Mouse (Mus musculus) embryonic facial prominence, embryonic 10.5 days (tissue): Measurements from ENCODE around the gene Serpinb6d. TPM values are rescaled to one million over a fixed set of nuclear protein-coding genes. Genes with fewer than 3 reads are reported as not detected.

Experiments used
- DNase-seq: peaks from one replicate; pipeline ENCODE4 v3.0.0-alpha.2; 2017; ENCODE audit warnings: low spot score
- H3K27ac ChIP-seq: fragments of 300-500 bp; sonication (generic); replicated peaks from 2 replicates; pipeline ENCODE4 v1.5.1; 2016; ENCODE audit warnings: mild to moderate bottlenecking
- H3K27me3 ChIP-seq: fragments of 300-500 bp; sonication (generic); replicated peaks from 2 replicates; pipeline ENCODE4 v1.6.1; 2016; ENCODE audit warnings: low read depth, mild to moderate bottlenecking; ENCODE audit not compliant: poor library complexity, severe bottlenecking
- H3K36me3 ChIP-seq: fragments of 300-500 bp; sonication (generic); replicated peaks from 2 replicates; pipeline ENCODE4 v1.6.1; 2016; ENCODE audit warnings: mild to moderate bottlenecking, moderate library complexity
- H3K4me1 ChIP-seq: fragments of 300-500 bp; sonication (generic); 2 replicates; pipeline ENCODE4 v1.6.1; 2016
- H3K4me3 ChIP-seq: fragments of 300-500 bp; sonication (generic); 2 replicates; pipeline ENCODE4 v1.5.1; 2016; ENCODE audit warnings: mild to moderate bottlenecking, moderate library complexity
- H3K9me3 ChIP-seq: fragments of 300-500 bp; sonication (generic); 2 replicates; pipeline ENCODE4 v1.6.1; 2016; ENCODE audit warnings: mild to moderate bottlenecking
- WGBS: fragments of 180-500 bp; shearing (Covaris S2); methylation state at CpG from one replicate; pipeline ENCODE4 v1.1.7; 2016; 5-methylcytosine and 5-hydroxymethylcytosine counted together
- polyA plus RNA-seq: library from polyadenylated mRNA; unstranded; fragments of >200 nt; fragmentation: Nextera tagmentation; extraction: Ambion mirVana; gene quantifications from 2 replicates; pipeline ENCODE4 v1.2.1, GENCODE M21; 2016

Gene Serpinb6d
- polyA plus RNA-seq: not detected in 2 replicates

- Histone ChIP-seq H3K4me3 (no peak within 1 kb of the TSS), H3K36me3 (no peaks in the 10 kb centered on the region), H3K4me1 (no peaks in the 10 kb centered on the region), H3K27me3 (no peaks in the 10 kb centered on the region), H3K27ac (no peak within 1 kb of the TSS), H3K9me3 (peaks cover 46% of the 10 kb centered on the region)
- 62% methylated on average over 1 of the region's 1 CpGs for WGBS
- DNase-seq: no peak
These were observed at the start of gene Serpinb6d for GRCm38 (mm10) chr13:33661105-33661504. TSS of gene Serpinb6d (plus strand) at chr13:33661405.

GRCm38 (mm10) chr13:33622921-33623320 is 38.3 kb upstream of the Serpinb6d start:
- DNase-seq: no peak
- H3K27me3 ChIP-seq: no peaks in the 10 kb centered on the region
- no peaks in the 10 kb centered on the region for H3K36me3 ChIP-seq
- H3K4me1 ChIP-seq: no peaks in the 10 kb centered on the region
- no peak overlapping the region for H3K27ac ChIP-seq
- H3K4me3 ChIP-seq: no peak overlapping the region
- H3K9me3 ChIP-seq: peaks cover 49% of the 10 kb centered on the region
- 94% methylated on average over 2 of the region's 2 CpGs for WGBS

- 75% methylated on average over 2 of the region's 2 CpGs for WGBS
- no peaks in the 10 kb centered on the region for H3K27me3 ChIP-seq
- DNase-seq: no peak
- no peaks in the 10 kb centered on the region for H3K4me1 ChIP-seq
- no peak overlapping the region for H3K27ac ChIP-seq
- no peak overlapping the region for H3K4me3 ChIP-seq
- peaks cover 28% of the 10 kb centered on the region; the same call in 1 of the 2 replicates for H3K9me3 ChIP-seq
- H3K36me3 ChIP-seq: no peaks in the 10 kb centered on the region
These were observed 18.7 kb upstream of the Serpinb6d start for GRCm38 (mm10) chr13:33642540-33642939.

- Histone ChIP-seq H3K4me1 (no peaks in the 10 kb centered on the region), H3K27me3 (no peaks in the 10 kb centered on the region), H3K36me3 (no peaks in the 10 kb centered on the region), H3K4me3 (no peak overlapping the region), H3K27ac (no peak overlapping the region), H3K9me3 (peaks cover 40% of the 10 kb centered on the region)
- DNase-seq: no peak
These were observed 1.3 kb downstream of the Serpinb6d start for GRCm38 (mm10) chr13:33662550-33662949.

GRCm38 (mm10) chr13:33720296-33720695 is 59.1 kb downstream of the Serpinb6d start:
- Histone ChIP-seq H3K27me3 (no peaks in the 10 kb centered on the region), H3K9me3 (peaks cover 29% of the 10 kb centered on the region; the same call in 1 of the 2 replicates), H3K36me3 (no peaks in the 10 kb centered on the region), H3K4me3 (no peak overlapping the region), H3K27ac (no peak overlapping the region), H3K4me1 (no peaks in the 10 kb centered on the region)
- DNase-seq: no peak
- WGBS: 76% methylated on average over 2 of the region's 2 CpGs

Other genes with a start within 250 kb of the Serpinb6d start
- gene Serpinb9g, start 176.6 kb upstream of the Serpinb6d start, polyA plus RNA-seq: not detected in 2 replicates
- gene Serpinb6e, start 182.0 kb downstream of the Serpinb6d start, polyA plus RNA-seq: not detected in 2 replicates
- 0.24 TPM in 1 of 2 replicates, not detected in the other for gene Serpinb6c, start 244.3 kb downstream of the Serpinb6d start, polyA plus RNA-seq